Comparison of ENCODE assay signal across 8 mouse cellular contexts in the genomic region with DNA sequence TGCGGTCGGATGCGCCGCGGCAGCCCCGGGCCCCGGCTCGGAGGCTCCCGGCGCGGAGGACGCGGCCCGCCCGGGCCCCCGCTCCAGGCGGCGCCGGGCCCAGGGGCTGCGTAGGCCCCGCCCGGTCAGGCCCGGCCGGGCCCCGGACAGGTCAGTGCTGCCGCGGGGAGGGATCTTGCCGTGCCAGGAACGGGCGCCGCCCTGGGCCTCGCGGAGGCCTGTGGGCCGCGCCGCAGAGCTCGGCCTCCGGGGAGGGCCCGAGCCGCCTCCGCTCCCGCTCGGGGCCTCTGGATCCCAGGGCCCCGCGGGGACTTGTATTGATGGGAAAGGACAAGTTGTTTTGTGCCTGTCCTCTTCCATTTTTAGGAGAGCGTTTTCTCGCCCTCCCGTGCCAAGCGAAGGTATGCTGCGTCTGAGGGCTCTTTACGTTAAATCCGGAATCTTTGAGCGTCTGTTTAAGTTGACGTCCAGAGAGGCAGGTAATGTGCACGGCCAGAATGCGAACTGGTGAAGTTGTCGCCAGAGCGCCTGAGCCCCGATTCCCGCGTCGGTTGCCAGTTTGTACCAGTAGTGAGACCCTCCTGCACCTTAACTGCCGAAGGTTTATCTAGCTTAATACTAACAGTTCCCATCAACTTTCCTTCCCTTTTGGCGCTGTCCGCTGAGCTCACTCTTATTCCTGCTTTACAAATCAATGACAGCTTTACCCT. TPM values are rescaled to one million over a fixed set of nuclear protein-coding genes. Genes with fewer than 3 reads are reported as not detected.
DNase-seq lines count a peak whose midpoint lies in the region; ATAC-seq and TF ChIP-seq lines count a peak whose summit lies in the region.

No protein-coding gene starts in this region.

- no peak for TF ChIP-seq EP300 in CH12.LX (IDR thresholded peaks at IDR 0.05; ENCODE audit: low read length)

- peaks cover 2 to 40% of the 10 kb centered on the region in 2 experiments for H3K36me3 ChIP-seq in CH12.LX (replicated peaks in 1 of 2; ENCODE audit: control insufficient read depth in 1 of 2, insufficient read depth in 1 of 2, low read length in 1 of 2)
- peaks cover 3% of the 10 kb centered on the region; the same call in 1 of the 2 replicates for H3K36me3 ChIP-seq in embryonic facial prominence, embryonic 15.5 days
- no peaks in the 10 kb centered on the region for H3K36me3 ChIP-seq in heart, embryonic 16.5 days (ENCODE audit: control insufficient read depth, insufficient read depth)
- H3K36me3 ChIP-seq in stomach, embryonic 15.5 days: no peaks in the 10 kb centered on the region

- peak overlapping the region; percentile 70 for H3K4me2 ChIP-seq in CH12.LX (ENCODE audit: insufficient read depth, low read depth, poor library complexity, severe bottlenecking)
- peak overlapping the region; percentile 63 for H3K4me2 ChIP-seq in embryonic facial prominence, embryonic 15.5 days (replicated peaks)
- peak overlapping the region; percentile 91 for H3K4me2 ChIP-seq in heart, embryonic 16.5 days (ENCODE audit: low read depth, low read length)
- H3K4me2 ChIP-seq in stomach, embryonic 15.5 days: peak overlapping the region; percentile 73

- peak; percentile 66; the same call in 1 of the 2 replicates for ATAC-seq in embryonic facial prominence, embryonic 15.5 days (ENCODE audit: insufficient number of reproducible peaks, low FRiP score, low TSS enrichment, low read depth)
- ATAC-seq in heart, embryonic 16.5 days (replicated peaks; ENCODE audit: extremely low read depth, insufficient read depth, low FRiP score): peak; percentile 67
- peak; percentile 51 for ATAC-seq in megakaryocyte, adult 5-6 weeks (ENCODE audit: poor library complexity, severe bottlenecking)
- ATAC-seq in stomach, embryonic 15.5 days (ENCODE audit: insufficient read depth, low FRiP score, low read depth): peak; percentile 89
- no peak for ATAC-seq in monocyte, adult 5-6 weeks (replicated peaks; ENCODE audit: insufficient number of reproducible peaks, low FRiP score, low TSS enrichment, poor library complexity, severe bottlenecking)

- H3K4me3 ChIP-seq in CH12.LX (replicated peaks in 1 of 3; ENCODE audit: low read depth in 2 of 3, low read length in 2 of 3, poor library complexity in 1 of 3): peak overlapping the region; percentile 79 to 89 (median 88)
- peak overlapping the region; percentile 90 for H3K4me3 ChIP-seq in embryonic facial prominence, embryonic 15.5 days (replicated peaks)
- peak overlapping the region; percentile 71 for H3K4me3 ChIP-seq in heart, embryonic 16.5 days (ENCODE audit: low read length)
- peak overlapping the region; percentile 96 for H3K4me3 ChIP-seq in stomach, embryonic 15.5 days (replicated peaks)

- peaks cover 4 to 34% of the 10 kb centered on the region in 2 experiments for H3K4me1 ChIP-seq in CH12.LX (ENCODE audit: control insufficient read depth in 1 of 2, insufficient read depth in 2 of 2)
- H3K4me1 ChIP-seq in embryonic facial prominence, embryonic 15.5 days: peaks cover 39% of the 10 kb centered on the region
- H3K4me1 ChIP-seq in heart, embryonic 16.5 days (ENCODE audit: control insufficient read depth, insufficient read depth, low read length): peaks cover 47% of the 10 kb centered on the region
- H3K4me1 ChIP-seq in stomach, embryonic 15.5 days: peaks cover 27% of the 10 kb centered on the region

- H3K9ac ChIP-seq in CH12.LX (ENCODE audit: insufficient read depth, low read depth): peak overlapping the region; percentile 94
- H3K9ac ChIP-seq in embryonic facial prominence, embryonic 15.5 days: peak overlapping the region; percentile 95
- H3K9ac ChIP-seq in heart, embryonic 16.5 days (ENCODE audit: low read length): peak overlapping the region; percentile 98
- peak overlapping the region; percentile 94 for H3K9ac ChIP-seq in stomach, embryonic 15.5 days

- peak overlapping the region; percentile 46; the same call in 1 of the 2 replicates for H3K27ac ChIP-seq in CH12.LX (ENCODE audit: insufficient read depth, low read depth)
- peak overlapping the region; percentile 91 for H3K27ac ChIP-seq in embryonic facial prominence, embryonic 15.5 days (replicated peaks)
- peak overlapping the region; percentile 92 for H3K27ac ChIP-seq in heart, embryonic 16.5 days (ENCODE audit: low read length)
- peak overlapping the region; percentile 92 for H3K27ac ChIP-seq in stomach, embryonic 15.5 days

- H3K9me3 ChIP-seq in CH12.LX (replicated peaks; ENCODE audit: low read length): no peaks in the 10 kb centered on the region
- H3K9me3 ChIP-seq in embryonic facial prominence, embryonic 15.5 days (replicated peaks): no peaks in the 10 kb centered on the region
- no peaks in the 10 kb centered on the region for H3K9me3 ChIP-seq in heart, embryonic 16.5 days (replicated peaks; ENCODE audit: control insufficient read depth, low read length)
- no peaks in the 10 kb centered on the region for H3K9me3 ChIP-seq in stomach, embryonic 15.5 days

- in situ Hi-C loops in CH12.LX (cut with MboI; ENCODE audit: low pct_ligation_motif_present, low pct_unique_long_range_greater_than_20kb, low sequenced_read_pairs): no loop called here

- no peak for DNase-seq in CH12.LX (ENCODE audit: extremely low read depth)
- peak; percentile 60 for DNase-seq in adrenal gland, adult 8-10 months
- peak; percentile 70 to 90 for DNase-seq in kidney, postnatal 25 days

- dilution Hi-C loops in CH12.LX (cut with MboI; ENCODE audit: extremely low pct_ligation_motif_present, extremely low pct_unique_long_range_greater_than_20kb, low sequenced_read_pairs): no loop called here

- TF ChIP-seq RAD21 in CH12.LX (IDR thresholded peaks at IDR 0.05; ENCODE audit: low read depth, low read length): no peak

- WGBS in embryonic facial prominence, embryonic 15.5 days: under 1% methylated on average over 43 of the region's 65 CpGs
- under 1% methylated on average over 65 of the region's 65 CpGs for WGBS in heart, embryonic 16.5 days
- under 1% methylated on average over 60 of the region's 65 CpGs for WGBS in stomach, embryonic 15.5 days

- no peaks in the 10 kb centered on the region for H3K27me3 ChIP-seq in CH12.LX (replicated peaks)
- no peaks in the 10 kb centered on the region for H3K27me3 ChIP-seq in embryonic facial prominence, embryonic 15.5 days
- H3K27me3 ChIP-seq in heart, embryonic 16.5 days (ENCODE audit: control insufficient read depth, insufficient read depth, low read length): no peaks in the 10 kb centered on the region
- H3K27me3 ChIP-seq in stomach, embryonic 15.5 days (replicated peaks): no peaks in the 10 kb centered on the region

- TF ChIP-seq CTCF in CH12.LX (conservative IDR thresholded peaks at IDR 0.05 in 1 of 2, IDR thresholded peaks at IDR 0.05 in 1 of 2; ENCODE audit: low read depth in 2 of 2, low read length in 2 of 2): no peak

- H3K79me2 ChIP-seq in CH12.LX (replicated peaks; ENCODE audit: control insufficient read depth, extremely low read depth, insufficient read depth, poor library complexity, severe bottlenecking): peaks cover 43% of the 10 kb centered on the region

- no peak for TF ChIP-seq POLR2A in CH12.LX (IDR thresholded peaks at IDR 0.05; ENCODE audit: low read depth, low read length)

TF ChIP-seq in CH12.LX, 34 proteins besides CTCF, POLR2A, EP300 and RAD21:
- TF ChIP-seq UBTF (IDR thresholded peaks at IDR 0.05; ENCODE audit: low read depth, low read length) (peak; percentile 91; the same call in 1 of the 2 replicates), ZC3H11A (IDR thresholded peaks at IDR 0.05; ENCODE audit: low read depth, low read length) (no peak), CHD1 (IDR thresholded peaks at IDR 0.05; ENCODE audit: low read depth, low read length) (peak; percentile 42; the same call in 1 of the 2 replicates), JUN (IDR thresholded peaks at IDR 0.05; ENCODE audit: insufficient read depth, low read depth, low read length) (no peak), MXI1 (IDR thresholded peaks at IDR 0.05; ENCODE audit: low read depth, low read length) (no peak; the same call in 1 of the 2 replicates), KAT2A (IDR thresholded peaks at IDR 0.05; ENCODE audit: insufficient replicate concordance, low read length) (no peak), RCOR1 (conservative IDR thresholded peaks at IDR 0.05; ENCODE audit: low read depth, low read length) (no peak)

RNA-seq across cellular contexts. Expression of gene A3galt2, which starts 27.3 kb away (rescaled TPM):
- total RNA-seq in CH12.LX (2012; rRNA removed): 0.04 TPM in 2 replicates
- total RNA-seq in CH12.LX (2014; rRNA removed): not detected in 2 replicates
- polyA plus RNA-seq in CH12.LX (2012; ENCODE audit: insufficient read length, low read depth): 0.07 and 0.11 TPM in 2 replicates
- total RNA-seq in adrenal gland, adult 8-10 months (2022): under 1 TPM; 0.14 to 0.34 (median 0.15) TPM
- polyA plus RNA-seq in embryonic facial prominence, embryonic 15.5 days (2015; fragmentation: Nextera tagmentation; extraction: Ambion mirVana): 0.12 and 0.15 TPM in 2 replicates
- polyA plus RNA-seq in heart, embryonic 16.5 days (2015; fragmentation: Nextera tagmentation; extraction: Ambion mirVana): 0.04 and 0.11 TPM in 2 replicates
- 0.09 and 0.21 TPM in 2 replicates for total RNA-seq in megakaryocyte, adult 5-6 weeks (2015)
- total RNA-seq in megakaryocyte, adult 5-6 weeks (2017): 0.11 TPM in 1 of 2 replicates, not detected in the other
- polyA plus RNA-seq in stomach, embryonic 15.5 days (2015; fragmentation: Nextera tagmentation; extraction: Ambion mirVana): 0.09 and 0.14 TPM in 2 replicates
- 0.19 to 0.57 TPM in 2 of 3 replicates, not detected in the other for total RNA-seq in monocyte, adult 5-6 weeks (2017)
